Mouse (Mus musculus): ENCODE measurements around the gene Cnnm4. TPM values are rescaled to one million over a fixed set of nuclear protein-coding genes. Genes with fewer than 3 reads are reported as not detected.

Gene Cnnm4
- 8.8 and 9.8 TPM in 2 replicates for polyA plus RNA-seq (2014; fragmentation: Nextera tagmentation; extraction: Ambion mirVana)

DNA sequence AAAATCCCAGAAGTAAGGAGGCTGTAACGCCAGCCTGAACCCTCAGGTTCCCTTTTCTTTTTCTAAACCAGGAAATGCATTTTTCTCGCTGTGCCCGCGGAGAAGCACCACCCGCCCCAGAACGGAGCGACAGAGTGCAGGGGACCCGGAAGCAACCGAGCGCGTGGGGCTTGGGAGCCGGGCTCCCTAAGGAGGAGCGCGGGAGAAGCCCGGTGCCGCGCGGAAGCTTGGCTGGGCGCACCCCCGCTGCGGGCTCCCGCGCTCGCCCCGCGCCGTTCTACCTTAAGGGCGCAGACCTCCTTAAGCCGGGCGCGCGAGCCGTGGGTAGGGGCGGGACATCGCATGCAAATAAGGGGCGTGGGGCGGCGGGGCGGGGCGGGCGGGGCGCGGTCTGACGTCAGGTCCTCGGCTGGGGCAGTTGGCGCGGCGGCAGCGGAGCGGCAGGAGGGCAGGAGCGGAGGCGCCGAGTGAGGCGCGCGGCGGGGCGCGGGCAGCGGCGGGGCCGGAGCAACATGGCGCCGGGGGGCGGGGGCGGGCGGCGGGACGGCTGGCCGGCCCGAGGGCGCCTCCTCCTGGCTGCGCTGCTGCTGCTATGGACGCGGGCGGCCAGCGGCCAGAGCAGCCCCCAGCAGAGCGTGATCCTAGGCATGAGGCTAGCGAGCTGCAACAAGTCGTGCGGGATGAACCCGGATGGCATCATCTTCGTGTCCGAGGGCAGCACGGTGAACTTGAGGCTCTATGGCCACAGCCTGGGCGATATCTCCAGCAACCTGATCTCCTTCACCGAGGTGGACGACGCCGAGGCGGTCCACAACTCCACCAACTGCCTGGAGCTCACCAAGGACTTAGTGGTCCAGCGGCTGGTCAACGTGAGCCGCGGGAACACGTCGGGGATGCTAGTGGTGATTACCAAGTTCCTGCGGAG is at the start of gene Cnnm4:
TSS of gene Cnnm4 (plus strand) at position 440 of the 925 bp plus-strand sequence.
- Histone ChIP-seq H3K4me3 (ENCODE audit: low read depth, low read length) (peak within 1 kb of the TSS; percentile 65), H3K27ac (ENCODE audit: low read depth, low read length) (peak within 1 kb of the TSS; percentile 48; the same call in 1 of the 2 replicates), H3K4me1 (ENCODE audit: control insufficient read depth, insufficient read depth, low read length) (peaks cover 42% of the 10 kb centered on the region), H3K4me2 (ENCODE audit: low read depth, low read length) (peak within 1 kb of the TSS; percentile 81), H3K9ac (replicated peaks; ENCODE audit: low read depth, low read length) (peak within 1 kb of the TSS; percentile 71), H3K27me3 (ENCODE audit: control insufficient read depth, insufficient read depth, low read length) (no peaks in the 10 kb centered on the region), H3K9me3 (ENCODE audit: control insufficient read depth, low read length) (no peaks in the 10 kb centered on the region), H3K36me3 (ENCODE audit: control insufficient read depth, insufficient read depth, low read length) (no peaks in the 10 kb centered on the region)
- ATAC-seq (ENCODE audit: low read depth) = peak; percentile 90
- under 1% methylated on average over 79 of the region's 98 CpGs for WGBS

DNA sequence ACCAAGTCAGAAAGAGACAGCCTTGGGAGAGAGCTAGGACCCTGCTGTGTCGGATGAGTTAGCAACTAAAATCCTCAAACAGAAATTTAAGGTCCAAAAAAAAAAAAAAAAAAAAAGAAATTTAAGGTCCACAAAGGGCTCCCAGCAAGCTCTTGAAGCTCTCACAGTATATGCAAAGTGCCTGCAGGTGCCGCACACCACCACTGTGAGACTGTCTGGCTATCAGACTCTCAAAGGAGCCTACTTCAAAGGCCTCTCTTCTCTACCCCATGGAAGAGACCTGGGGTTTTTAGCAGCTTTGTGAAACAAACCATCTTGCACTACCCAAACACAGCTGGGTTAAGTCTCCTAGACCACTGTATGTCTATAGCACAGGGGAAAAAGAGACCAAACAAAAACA is 41.9 kb upstream of the Cnnm4 start:
- H3K4me3 ChIP-seq (ENCODE audit: low read depth, low read length) = no peak overlapping the region
- H3K4me1 ChIP-seq (ENCODE audit: control insufficient read depth, insufficient read depth, low read length) = no peaks in the 10 kb centered on the region
- 96% methylated on average over 2 of the region's 2 CpGs for WGBS
- H3K9me3 ChIP-seq (ENCODE audit: control insufficient read depth, low read length) = no peaks in the 10 kb centered on the region
- H3K4me2 ChIP-seq (ENCODE audit: low read depth, low read length) = no peak overlapping the region
- no peak overlapping the region for H3K27ac ChIP-seq (ENCODE audit: low read depth, low read length)
- H3K36me3 ChIP-seq (ENCODE audit: control insufficient read depth, insufficient read depth, low read length) = peaks cover 47% of the 10 kb centered on the region
- no peak for ATAC-seq (ENCODE audit: low read depth)
- H3K27me3 ChIP-seq (ENCODE audit: control insufficient read depth, insufficient read depth, low read length) = no peaks in the 10 kb centered on the region
- H3K9ac ChIP-seq (replicated peaks; ENCODE audit: low read depth, low read length) = no peak overlapping the region

DNA sequence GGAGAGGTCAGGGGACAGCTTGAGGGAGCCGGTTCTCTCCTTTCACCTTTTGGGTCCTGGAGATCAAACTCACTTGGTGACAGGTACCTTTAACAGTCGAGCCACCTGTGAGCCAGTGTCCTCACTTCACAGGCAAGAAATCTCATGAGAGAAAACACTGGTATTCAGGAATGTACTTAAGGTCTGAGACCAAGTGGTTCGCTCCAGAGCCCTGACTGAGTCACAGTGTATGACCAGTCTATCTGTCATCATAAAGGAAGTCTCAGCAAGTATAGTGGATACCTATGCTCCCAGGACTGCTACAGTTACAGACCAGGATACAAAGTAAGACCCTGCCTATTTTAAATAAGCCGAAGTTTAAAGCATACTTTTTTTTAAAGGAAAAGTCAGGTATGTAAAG is 38.4 kb upstream of the Cnnm4 start:
- ATAC-seq (ENCODE audit: low read depth) = no peak
- 89% methylated on average over 4 of the region's 4 CpGs for WGBS
- H3K9ac ChIP-seq (replicated peaks; ENCODE audit: low read depth, low read length) = no peak overlapping the region
- H3K4me3 ChIP-seq (ENCODE audit: low read depth, low read length) = no peak overlapping the region
- H3K27ac ChIP-seq (ENCODE audit: low read depth, low read length) = no peak overlapping the region
- no peaks in the 10 kb centered on the region for H3K4me1 ChIP-seq (ENCODE audit: control insufficient read depth, insufficient read depth, low read length)
- no peak overlapping the region for H3K4me2 ChIP-seq (ENCODE audit: low read depth, low read length)
- no peaks in the 10 kb centered on the region for H3K27me3 ChIP-seq (ENCODE audit: control insufficient read depth, insufficient read depth, low read length)
- peaks cover 49% of the 10 kb centered on the region for H3K36me3 ChIP-seq (ENCODE audit: control insufficient read depth, insufficient read depth, low read length)
- no peaks in the 10 kb centered on the region for H3K9me3 ChIP-seq (ENCODE audit: control insufficient read depth, low read length)

DNA sequence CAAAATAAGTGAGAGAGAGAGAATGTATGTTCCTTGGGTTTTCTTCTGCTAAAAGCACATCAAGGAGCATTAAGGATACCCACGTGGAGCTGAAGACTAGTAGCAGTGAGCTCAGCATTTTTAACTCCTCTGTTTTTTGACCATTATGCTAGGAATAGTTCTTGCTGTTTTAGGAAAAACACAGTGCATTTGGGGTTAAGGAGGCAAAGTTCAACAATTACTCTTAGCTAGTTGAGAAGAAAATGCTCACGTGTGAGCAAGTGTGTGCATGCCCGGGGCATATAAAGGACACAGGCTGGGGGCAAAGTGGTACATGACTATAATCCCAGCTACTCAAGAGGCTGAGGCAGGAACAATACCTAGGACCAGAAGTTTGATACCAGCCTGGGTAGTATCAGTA is 37.8 kb upstream of the Cnnm4 start:
- Histone ChIP-seq H3K36me3 (ENCODE audit: control insufficient read depth, insufficient read depth, low read length) (peaks cover 48% of the 10 kb centered on the region), H3K9ac (replicated peaks; ENCODE audit: low read depth, low read length) (no peak overlapping the region), H3K4me3 (ENCODE audit: low read depth, low read length) (no peak overlapping the region), H3K4me2 (ENCODE audit: low read depth, low read length) (no peak overlapping the region), H3K4me1 (ENCODE audit: control insufficient read depth, insufficient read depth, low read length) (no peaks in the 10 kb centered on the region), H3K27me3 (ENCODE audit: control insufficient read depth, insufficient read depth, low read length) (no peaks in the 10 kb centered on the region), H3K9me3 (ENCODE audit: control insufficient read depth, low read length) (no peaks in the 10 kb centered on the region), H3K27ac (ENCODE audit: low read depth, low read length) (no peak overlapping the region)
- no peak for ATAC-seq (ENCODE audit: low read depth)
- WGBS = 97% methylated on average over 3 of the region's 3 CpGs

DNA sequence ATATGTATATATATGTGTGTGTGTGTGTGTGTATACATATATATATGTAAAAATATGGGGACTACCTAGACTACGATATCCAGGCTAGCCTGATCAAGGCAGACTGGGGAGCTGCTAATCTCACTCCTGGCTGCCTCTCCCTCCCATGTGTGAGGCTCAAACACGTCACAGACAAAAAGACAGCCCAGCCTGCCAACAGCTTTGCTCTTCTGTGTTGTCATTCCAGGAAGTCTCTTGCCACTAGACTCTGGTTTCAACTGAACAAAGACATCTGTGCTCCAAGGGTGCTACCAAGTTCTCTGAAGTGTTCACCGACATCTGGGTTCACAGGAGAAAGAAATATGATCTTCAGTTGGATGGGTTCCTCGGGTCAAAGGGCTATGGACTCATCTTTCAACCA is 36.3 kb upstream of the Cnnm4 start:
- H3K4me1 ChIP-seq (ENCODE audit: control insufficient read depth, insufficient read depth, low read length) = no peaks in the 10 kb centered on the region
- H3K4me3 ChIP-seq (ENCODE audit: low read depth, low read length) = no peak overlapping the region
- H3K4me2 ChIP-seq (ENCODE audit: low read depth, low read length) = no peak overlapping the region
- no peak overlapping the region for H3K27ac ChIP-seq (ENCODE audit: low read depth, low read length)
- H3K9me3 ChIP-seq (ENCODE audit: control insufficient read depth, low read length) = no peaks in the 10 kb centered on the region
- peaks cover 49% of the 10 kb centered on the region for H3K36me3 ChIP-seq (ENCODE audit: control insufficient read depth, insufficient read depth, low read length)
- no peak for ATAC-seq (ENCODE audit: low read depth)
- WGBS = 86% methylated on average over 4 of the region's 4 CpGs
- H3K9ac ChIP-seq (replicated peaks; ENCODE audit: low read depth, low read length) = no peak overlapping the region
- H3K27me3 ChIP-seq (ENCODE audit: control insufficient read depth, insufficient read depth, low read length) = no peaks in the 10 kb centered on the region

DNA sequence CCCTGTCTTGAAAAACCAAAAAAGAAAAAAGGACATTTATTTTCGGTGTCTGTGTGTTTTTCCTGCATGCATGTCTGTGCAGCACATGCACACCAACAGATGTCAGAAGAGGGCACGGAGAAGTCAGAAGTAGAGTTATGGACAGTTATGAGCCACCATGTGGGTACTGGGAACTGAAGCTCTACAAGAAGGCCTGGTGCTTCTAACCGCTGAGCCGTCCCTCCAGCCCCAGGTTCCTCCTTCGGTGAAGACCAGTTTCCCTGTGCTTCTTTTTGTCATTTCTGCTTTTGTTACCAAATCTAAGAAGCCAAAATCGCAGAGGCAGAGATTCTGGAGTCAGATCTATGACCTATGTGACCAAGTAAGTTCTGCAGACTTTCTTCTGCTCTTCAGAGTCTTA is 34.9 kb upstream of the Cnnm4 start:
- WGBS = 95% methylated on average over 6 of the region's 6 CpGs

DNA sequence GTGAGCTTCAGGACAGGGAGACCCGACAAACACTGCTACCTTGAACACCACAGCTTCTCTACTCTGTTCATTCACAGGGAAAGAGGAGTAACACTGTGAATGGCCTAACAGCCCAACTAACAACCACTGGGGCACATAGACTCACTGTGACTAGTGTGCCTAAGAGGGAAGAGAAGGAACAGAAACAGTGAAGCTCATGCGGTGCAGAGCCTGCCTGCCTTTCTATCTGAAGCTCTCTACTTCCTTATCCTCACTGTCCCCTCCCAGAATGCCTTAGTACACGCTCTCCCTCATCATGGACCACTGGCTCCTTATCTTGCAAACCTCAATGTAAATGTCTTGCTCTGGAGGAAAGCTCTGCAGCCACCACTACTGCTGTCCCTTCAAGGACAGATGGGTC is 34.2 kb upstream of the Cnnm4 start:
- no peak overlapping the region for H3K27ac ChIP-seq (ENCODE audit: low read depth, low read length)
- no peak overlapping the region for H3K4me2 ChIP-seq (ENCODE audit: low read depth, low read length)
- H3K9me3 ChIP-seq (ENCODE audit: control insufficient read depth, low read length) = no peaks in the 10 kb centered on the region
- H3K36me3 ChIP-seq (ENCODE audit: control insufficient read depth, insufficient read depth, low read length) = peaks cover 45% of the 10 kb centered on the region
- no peak overlapping the region for H3K9ac ChIP-seq (replicated peaks; ENCODE audit: low read depth, low read length)
- no peak for ATAC-seq (ENCODE audit: low read depth)
- H3K4me1 ChIP-seq (ENCODE audit: control insufficient read depth, insufficient read depth, low read length) = no peaks in the 10 kb centered on the region
- H3K27me3 ChIP-seq (ENCODE audit: control insufficient read depth, insufficient read depth, low read length) = no peaks in the 10 kb centered on the region
- 96% methylated on average over 3 of the region's 3 CpGs for WGBS
- no peak overlapping the region for H3K4me3 ChIP-seq (ENCODE audit: low read depth, low read length)

More for the DNA sequence above, 34.9 kb upstream of the Cnnm4 start:
- Histone ChIP-seq H3K4me1 (ENCODE audit: control insufficient read depth, insufficient read depth, low read length) (no peaks in the 10 kb centered on the region), H3K27ac (ENCODE audit: low read depth, low read length) (no peak overlapping the region), H3K27me3 (ENCODE audit: control insufficient read depth, insufficient read depth, low read length) (no peaks in the 10 kb centered on the region), H3K9ac (replicated peaks; ENCODE audit: low read depth, low read length) (no peak overlapping the region), H3K9me3 (ENCODE audit: control insufficient read depth, low read length) (no peaks in the 10 kb centered on the region), H3K36me3 (ENCODE audit: control insufficient read depth, insufficient read depth, low read length) (peaks cover 45% of the 10 kb centered on the region), H3K4me3 (ENCODE audit: low read depth, low read length) (no peak overlapping the region), H3K4me2 (ENCODE audit: low read depth, low read length) (no peak overlapping the region)
- ATAC-seq (ENCODE audit: low read depth) = no peak

DNA sequence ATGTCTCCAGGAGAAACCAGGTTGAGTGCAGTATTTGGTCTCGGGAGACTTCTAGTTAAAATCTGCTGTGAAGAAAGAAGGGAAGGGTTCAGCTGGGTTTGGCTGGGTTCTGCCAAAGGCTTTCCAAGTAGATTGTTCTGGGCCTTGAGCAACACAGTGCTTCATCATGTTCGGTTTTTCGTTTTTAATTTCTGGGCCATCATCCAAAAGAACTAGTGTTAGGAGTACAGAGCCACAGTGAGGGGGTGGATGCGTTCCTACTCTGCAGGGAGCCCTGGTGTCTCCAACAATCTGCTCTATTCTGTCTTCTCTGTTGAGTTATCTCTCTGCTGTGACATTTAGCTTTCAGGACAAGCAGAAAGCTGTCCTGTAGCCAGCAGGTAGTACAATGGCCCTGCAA is 30.3 kb upstream of the Cnnm4 start:
- no peak for ATAC-seq (ENCODE audit: low read depth)
- H3K27ac ChIP-seq (ENCODE audit: low read depth, low read length) = no peak overlapping the region
- H3K4me3 ChIP-seq (ENCODE audit: low read depth, low read length) = no peak overlapping the region
- H3K9me3 ChIP-seq (ENCODE audit: control insufficient read depth, low read length) = no peaks in the 10 kb centered on the region
- H3K4me2 ChIP-seq (ENCODE audit: low read depth, low read length) = no peak overlapping the region
- WGBS = 91% methylated on average over 4 of the region's 4 CpGs
- no peaks in the 10 kb centered on the region for H3K27me3 ChIP-seq (ENCODE audit: control insufficient read depth, insufficient read depth, low read length)
- no peak overlapping the region for H3K9ac ChIP-seq (replicated peaks; ENCODE audit: low read depth, low read length)
- no peaks in the 10 kb centered on the region for H3K4me1 ChIP-seq (ENCODE audit: control insufficient read depth, insufficient read depth, low read length)
- peaks cover 33% of the 10 kb centered on the region for H3K36me3 ChIP-seq (ENCODE audit: control insufficient read depth, insufficient read depth, low read length)

Data from neural tube, embryonic 14.5 days (tissue).